Mouse (Mus musculus) frontal cortex, postnatal 10 days (tissue): ENCODE results near the gene Erp29.
"Not testable (repeated sequence)": the region's sequence is repeated elsewhere in the genome, so short reads cannot be mapped to it uniquely, and the experiment has no call there.

Source experiments
- DNase-seq, 2 experiments: peaks; one replicate each; pipeline ENCODE4 v3.0.0; 2022; ENCODE audit warnings: low spot score in 2 of 2, mixed read lengths in 1 of 2

Erp29 gene

DNA sequence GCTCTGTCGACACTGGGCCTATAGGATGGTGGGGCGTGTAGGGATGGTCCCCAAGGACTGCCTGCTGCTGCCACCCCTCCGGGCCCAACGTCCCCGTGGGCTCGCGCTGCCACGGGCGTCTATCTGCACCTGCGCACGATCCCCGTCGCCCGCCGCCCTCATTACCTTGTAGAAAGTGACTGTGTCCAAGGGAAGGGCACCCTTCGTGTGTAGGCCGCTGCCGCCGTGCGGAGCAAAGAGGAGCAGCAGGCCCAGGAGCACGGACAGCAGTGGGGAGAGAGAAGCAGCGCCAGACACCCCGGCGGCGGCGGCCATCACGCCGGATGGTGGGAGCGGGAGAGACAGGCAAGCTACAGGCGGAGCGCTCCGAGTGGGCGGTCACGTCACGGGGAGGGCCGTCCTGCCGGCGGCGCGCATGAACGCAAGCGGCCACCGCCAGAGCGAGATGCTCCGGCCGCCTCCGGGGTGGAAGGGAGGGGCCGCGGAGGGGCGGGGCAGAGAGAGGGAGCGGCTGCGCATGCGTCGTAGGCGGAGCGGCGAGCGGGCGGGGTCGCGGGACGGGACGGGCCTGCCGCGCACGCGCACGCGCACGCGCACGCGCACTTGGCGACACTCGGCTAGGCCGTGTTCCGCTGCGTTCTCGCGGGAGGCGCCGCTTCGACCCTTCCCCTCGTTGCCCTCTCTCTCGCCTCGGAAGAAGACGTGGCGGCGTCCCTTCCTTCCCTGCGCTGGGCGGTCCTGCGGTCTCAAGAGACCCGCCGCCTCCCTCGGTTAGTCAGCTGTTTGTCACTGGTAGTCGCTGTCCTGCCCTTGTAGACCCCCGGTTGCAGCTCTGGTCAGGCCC is at the start of gene Erp29:
TSS of gene Erp29 (minus strand) at position 481 of the 844 bp plus-strand sequence.
- DNase-seq = peak; percentile 96 to 98

DNA sequence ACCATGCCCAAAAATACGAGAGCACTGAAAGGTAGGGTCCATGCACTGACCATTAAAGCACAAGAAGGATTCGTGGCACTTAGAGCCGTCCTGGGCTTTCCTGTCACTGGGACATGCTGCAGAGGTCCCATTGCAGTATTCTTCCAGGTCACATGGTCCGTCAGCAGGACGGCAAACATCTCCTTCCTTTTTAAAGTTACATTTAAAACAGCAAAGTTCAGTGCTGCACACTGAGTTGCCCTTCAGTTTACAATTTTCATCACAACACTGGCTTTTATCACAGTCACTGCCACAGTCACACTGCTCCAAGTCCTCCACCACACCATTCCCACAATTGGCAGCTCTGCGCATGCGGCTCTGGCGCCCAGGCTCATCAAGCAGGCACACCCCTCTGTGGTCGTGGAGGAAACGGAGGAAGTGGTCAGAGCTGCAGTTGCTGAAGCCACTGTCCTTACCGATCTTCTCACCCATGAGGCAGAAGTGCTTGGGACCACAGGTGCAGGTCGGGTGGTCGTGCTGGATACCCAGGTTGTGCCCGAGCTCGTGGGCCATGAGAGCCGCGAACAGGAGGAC is 49.2 kb upstream of the Erp29 start:
- not testable (repeated sequence) for DNase-seq

- no peak for DNase-seq
These were observed 48.4 kb upstream of the Erp29 start for GRCm38 (mm10) chr5:121500719-121501118.

DNA sequence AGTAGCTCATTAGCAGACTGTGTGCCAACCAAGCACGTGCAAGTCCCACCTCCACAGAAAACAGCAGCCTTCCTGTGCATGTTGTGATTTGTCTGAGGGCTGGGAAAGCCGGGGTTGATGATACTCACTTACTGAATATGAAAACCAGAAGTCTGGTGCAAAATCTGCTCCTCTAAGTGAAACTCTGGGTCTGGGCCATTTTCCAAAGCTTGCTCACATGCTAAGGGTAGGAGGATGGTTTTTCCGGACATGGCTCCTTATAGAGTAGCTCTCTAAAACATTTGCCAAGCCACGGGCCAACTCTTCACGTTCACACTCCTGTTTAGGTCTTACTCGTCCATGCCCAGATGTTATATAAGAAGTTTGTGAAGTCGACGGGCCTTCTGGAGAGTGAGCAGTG is 41.0 kb upstream of the Erp29 start:
- DNase-seq = peak; percentile 19 to 50

DNA sequence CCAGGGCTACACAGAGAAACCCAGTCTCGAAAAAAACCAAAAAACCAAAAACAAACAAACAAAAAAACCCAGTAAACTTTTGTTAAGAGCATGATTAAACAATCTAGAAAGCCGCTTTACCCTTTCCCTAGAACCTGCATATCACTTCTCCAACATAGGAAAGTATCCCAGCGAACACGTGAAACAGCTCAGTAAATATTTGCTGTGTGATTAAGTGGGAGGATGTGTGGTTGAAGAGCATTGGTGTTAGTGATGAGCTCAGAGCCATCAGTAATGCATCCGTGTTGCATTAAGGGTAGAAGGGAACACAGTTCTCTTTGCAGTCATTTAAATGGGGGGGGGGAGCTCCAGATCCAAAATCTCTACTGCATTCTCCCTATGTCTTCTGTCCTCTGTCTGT is 32.5 kb upstream of the Erp29 start:
- DNase-seq = no peak

- DNase-seq = no peak
These were observed 25.4 kb upstream of the Erp29 start for GRCm38 (mm10) chr5:121477680-121478079.

GRCm38 (mm10) chr5:121476040-121476439 is 23.7 kb upstream of the Erp29 start:
- no peak for DNase-seq

DNA sequence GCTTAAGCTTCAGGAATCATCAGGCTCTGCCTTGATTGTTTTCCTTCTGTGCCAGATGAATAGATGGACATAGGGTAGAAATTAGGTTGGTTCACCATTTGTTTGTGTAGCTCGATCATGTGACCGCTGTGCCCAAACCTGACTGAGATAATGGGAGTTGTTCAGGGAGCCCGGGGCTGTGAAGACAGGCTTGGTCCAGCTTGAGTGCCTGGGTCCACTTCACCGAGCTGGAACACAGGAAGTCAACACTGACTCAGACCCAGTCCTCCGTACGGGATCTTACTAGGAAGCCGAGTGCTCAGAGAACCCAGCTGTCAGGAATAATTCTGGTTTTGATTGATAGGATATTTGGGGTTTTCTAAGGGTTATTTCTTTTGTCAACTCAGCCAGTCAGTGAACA is 22.3 kb upstream of the Erp29 start:
- no peak for DNase-seq

GRCm38 (mm10) chr5:121472411-121472810 is 20.1 kb upstream of the Erp29 start:
- no peak for DNase-seq

GRCm38 (mm10) chr5:121469566-121469965 is 17.3 kb upstream of the Erp29 start:
- no peak for DNase-seq

DNA sequence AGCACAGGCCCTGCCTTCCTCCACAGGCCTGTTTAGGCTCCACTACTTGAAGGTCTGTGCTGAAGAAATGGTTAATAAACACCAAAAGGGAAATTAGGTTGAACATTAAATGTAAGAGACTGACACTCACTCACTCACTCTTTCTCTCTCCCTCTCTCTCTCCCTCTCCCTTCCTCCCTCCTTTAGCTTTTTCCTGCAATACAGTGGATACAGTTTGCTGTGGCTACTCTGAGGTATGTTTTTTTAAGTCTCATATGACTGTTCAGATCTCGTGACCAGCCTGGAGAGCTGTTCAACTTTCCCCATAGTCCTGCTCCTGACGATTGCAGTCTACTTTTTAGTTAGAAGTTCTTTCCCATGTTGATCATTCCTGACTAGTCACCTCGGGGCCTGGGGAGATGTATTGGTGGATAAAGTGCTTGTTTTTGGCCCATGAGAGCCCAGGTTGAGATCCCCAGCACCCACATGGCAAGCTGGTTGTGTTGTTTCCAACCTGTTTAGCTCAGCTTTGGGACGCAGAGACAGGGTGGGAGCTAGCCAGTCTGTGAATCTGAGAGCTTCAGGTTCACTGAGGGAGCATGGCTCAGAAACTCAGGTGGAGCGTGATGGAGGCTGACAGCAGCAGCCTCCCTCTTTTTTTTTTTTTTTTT is 11.4 kb upstream of the Erp29 start:
- no peak for DNase-seq

- no peak for DNase-seq
These were observed 10.7 kb upstream of the Erp29 start for GRCm38 (mm10) chr5:121462967-121463366.

- no peak for DNase-seq
These were observed 9.8 kb upstream of the Erp29 start for GRCm38 (mm10) chr5:121462171-121462502.

GRCm38 (mm10) chr5:121461339-121462170 is 9.2 kb upstream of the Erp29 start:
- DNase-seq = no peak

DNA sequence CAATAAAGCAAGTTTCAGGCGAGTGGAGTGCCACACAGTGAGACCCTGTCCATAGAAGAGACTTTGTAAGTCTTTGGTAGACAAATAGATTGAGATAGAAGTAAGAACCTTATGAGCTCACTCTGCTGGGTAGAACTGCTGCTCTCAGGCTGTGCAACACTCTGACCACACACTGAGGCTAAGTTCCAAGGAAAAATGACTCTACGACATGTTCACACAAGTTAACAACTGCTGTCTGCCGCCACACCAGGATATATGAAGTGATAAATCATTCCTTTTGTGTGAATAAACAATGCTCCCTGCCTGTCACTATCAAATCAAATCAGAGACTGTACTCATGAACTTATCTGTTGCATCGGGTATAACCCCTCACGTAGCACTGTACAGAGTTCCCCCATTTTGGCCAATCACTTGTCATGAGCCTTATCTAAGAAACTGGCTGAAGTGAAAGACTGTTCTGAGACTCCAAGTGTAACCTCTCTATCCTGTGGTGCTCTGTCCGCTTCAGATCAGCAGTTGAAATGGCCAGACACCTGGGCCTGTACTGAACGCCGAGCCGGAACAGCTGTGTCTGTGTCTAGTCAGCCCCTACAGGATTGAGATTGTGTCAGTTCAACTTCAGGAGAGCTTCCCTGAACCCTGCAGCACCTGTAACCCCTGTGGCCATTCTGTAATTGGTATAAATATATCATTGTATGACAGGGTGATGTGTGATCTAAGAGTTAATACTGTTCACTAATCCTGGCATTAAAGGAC is 3.4 kb upstream of the Erp29 start:
- no peak for DNase-seq

DNA sequence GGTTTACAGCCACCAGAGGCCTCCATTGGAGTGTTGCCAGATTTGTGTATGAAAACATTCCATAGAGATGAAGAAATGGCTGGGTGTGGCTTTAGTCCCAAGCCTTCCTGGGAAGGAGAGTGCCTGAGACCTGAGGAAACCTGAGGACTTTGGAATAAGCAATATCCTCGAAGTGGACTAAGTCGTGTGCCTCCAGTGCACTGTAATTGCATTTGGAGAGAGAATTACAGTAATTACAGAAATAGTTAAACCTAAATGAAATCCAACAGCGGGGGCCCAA is 2.1 kb upstream of the Erp29 start:
- DNase-seq = no peak

GRCm38 (mm10) chr5:121453743-121454502 is 1.6 kb upstream of the Erp29 start:
- DNase-seq = no peak

DNA sequence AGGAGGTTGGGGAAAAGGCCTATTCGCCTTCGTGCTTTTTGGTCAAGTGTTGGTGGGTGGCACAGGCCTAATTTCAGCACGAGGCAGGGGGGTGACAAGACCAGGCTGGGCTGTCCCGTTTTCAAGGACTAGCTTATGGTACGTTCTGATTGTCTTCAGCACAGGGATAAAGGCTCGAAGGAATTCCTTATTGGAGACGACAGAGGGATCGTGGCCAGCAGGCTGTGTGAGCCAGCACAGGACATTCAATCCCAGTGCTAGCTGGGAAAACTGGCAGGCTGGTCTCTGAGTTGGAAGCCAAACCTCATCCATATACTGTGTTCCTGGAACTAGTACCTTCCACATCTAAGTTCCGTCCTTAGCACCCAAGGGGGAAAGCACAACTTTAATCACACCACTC is 600 bp upstream of the Erp29 start:
- DNase-seq = no peak

DNA sequence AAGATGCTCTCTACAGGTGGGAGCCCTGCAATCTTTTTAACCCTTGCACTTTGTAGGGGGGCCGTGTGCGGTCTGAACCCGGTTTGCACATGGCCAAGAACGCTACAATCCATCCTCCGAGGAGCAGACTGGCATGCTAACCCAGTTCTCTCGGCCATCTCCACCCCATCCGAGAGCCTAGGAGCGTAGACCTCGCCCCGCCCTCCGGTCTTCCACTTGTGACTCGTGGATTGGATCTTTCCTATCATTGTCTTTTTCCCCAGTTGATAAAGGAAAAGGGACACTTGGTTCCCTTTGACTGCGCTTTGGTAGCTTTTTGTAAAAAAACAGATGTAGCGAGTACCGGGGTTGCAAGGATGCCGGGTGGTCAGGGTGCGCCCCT is 671 bp downstream of the Erp29 start, which contains the start of gene Tmem116:
TSS of gene Tmem116 (plus strand) at position 250 of the 382 bp plus-strand sequence.
- peak in 1 of 2 experiments; percentile 34 for DNase-seq

DNA sequence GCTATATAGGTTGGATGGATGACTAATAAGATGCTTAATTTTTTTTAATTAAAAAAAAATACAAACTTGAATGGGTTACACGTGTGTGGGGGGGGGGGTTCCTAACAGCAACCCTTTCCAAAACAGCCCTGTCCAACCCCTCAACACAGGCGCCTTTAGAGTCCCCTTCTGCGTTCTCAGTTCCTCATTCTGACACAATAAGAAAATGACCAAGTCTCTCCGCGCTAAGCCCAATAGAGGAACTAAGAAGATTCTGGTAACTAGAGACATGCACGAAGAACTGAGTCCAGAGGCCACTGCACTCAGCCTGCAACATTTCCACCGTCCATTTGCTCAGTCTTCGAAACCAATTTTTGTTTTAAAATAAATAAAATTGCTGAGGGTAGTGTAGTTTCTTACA is 1.1 kb downstream of the Erp29 start:
- DNase-seq = no peak

DNA sequence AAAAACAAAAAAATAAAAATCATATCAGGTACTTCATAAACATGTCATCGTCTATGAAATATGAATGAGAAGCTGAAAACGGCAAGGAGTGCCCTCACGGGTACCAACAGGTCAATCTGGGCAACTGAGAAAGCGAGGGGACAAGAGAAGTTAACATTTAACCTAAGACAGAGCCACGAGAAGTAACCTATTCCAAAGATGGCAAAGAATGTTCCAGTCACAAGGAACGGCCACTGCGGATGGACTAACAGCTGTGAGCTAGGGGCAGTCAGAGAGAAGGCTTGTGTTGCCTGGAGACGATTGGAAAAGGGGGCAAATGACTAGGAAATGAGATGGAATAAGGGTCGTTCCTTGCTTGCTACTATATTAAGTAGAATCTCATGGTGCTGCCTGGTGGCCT is 1.8 kb downstream of the Erp29 start:
- no peak for DNase-seq
